Mouse (Mus musculus): ENCODE measurements around the gene Tmtc2. TPM values are rescaled to one million over a fixed set of nuclear protein-coding genes. Genes with fewer than 3 reads are reported as not detected.
A peak's percentile ranks its signal among the peaks of the same experiment; 100 is the strongest.

Gene Tmtc2
- total and polyA plus RNA-seq, 2 experiments from 2014 or later, result 1.5 to 4.5 TPM

DNA sequence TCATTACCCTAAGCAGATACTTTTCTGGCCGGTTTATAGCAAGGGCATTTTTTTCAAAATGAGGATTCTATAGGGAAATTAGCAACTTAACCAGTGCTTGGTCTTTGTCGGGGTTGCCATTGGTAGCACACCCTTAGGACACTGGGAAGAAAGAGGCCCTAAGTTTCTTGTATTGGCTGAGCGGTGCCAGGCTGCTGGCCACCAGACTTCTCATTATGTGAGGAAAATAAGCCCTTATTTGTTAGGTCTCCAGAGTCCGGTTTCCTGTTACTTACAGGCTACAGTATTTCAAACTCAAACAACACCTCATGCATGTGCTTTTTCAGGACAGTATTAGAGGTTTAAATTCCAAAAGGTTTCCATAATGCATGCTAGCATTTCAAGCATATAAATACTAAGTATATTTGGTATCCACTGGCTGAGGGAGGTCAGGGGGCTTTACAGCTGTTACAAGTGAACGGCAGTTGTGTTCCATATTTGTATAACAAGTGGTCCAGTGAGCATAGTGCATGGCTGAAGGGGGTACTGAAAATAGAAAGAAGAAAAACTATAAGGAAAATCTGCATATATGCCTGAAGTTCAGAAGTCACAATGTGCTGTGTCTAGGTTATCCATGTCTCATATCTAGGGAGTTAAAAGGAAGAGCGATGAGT is 55.0 kb downstream of the Tmtc2 start:
- DNase-seq (ENCODE audit: low spot score) (no peak), ATAC-seq (ENCODE audit: insufficient read depth, low read depth) (no peak)
- peaks cover 24% of the 10 kb centered on the region for H3K4me1 ChIP-seq (ENCODE audit: control insufficient read depth, insufficient read depth)
- no peaks in the 10 kb centered on the region for H3K9me3 ChIP-seq (replicated peaks; ENCODE audit: control insufficient read depth, low read length)
- no peak overlapping the region for H3K9ac ChIP-seq (replicated peaks; ENCODE audit: low read depth, low read length)
- H3K27ac ChIP-seq (ENCODE audit: low read depth), result no peak overlapping the region
- H3K27me3 ChIP-seq (ENCODE audit: control insufficient read depth, insufficient read depth, low read length), result no peaks in the 10 kb centered on the region
- TF ChIP-seq EP300 (IDR thresholded peaks at IDR 0.05; ENCODE audit: low read depth) (no peak), CTCF (IDR thresholded peaks at IDR 0.05; ENCODE audit: low read depth) (no peak)
- H3K36me3 ChIP-seq (replicated peaks; ENCODE audit: control insufficient read depth, insufficient read depth, low read length), result no peaks in the 10 kb centered on the region
- no peak overlapping the region for H3K4me2 ChIP-seq (ENCODE audit: low read depth, low read length)
- no peak overlapping the region for H3K4me3 ChIP-seq (ENCODE audit: low read depth, low read length)
- 85% methylated on average over 6 of the region's 6 CpGs for WGBS

DNA sequence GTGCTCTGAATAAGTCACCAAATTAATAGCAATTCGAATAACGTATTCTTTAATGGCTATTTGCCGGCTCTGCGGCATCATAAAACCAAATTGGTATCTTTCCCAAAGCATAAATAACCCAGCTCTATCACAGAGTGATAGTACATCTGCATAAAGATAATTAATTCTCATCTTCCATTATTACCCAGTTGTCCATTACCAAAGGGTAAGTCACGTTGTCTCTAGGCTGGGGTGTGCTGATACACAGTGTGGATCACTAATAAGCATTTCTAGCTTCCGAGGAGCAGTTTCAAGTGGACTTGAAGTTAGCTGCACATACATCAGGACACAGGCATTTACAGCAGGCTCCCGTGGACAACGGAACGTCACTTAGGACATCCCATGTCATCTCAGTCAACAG is 56.1 kb downstream of the Tmtc2 start:
- DNase-seq (ENCODE audit: low spot score), result no peak
- H3K9ac ChIP-seq (replicated peaks; ENCODE audit: low read depth, low read length), result no peak overlapping the region
- ATAC-seq (ENCODE audit: insufficient read depth, low read depth), result no peak
- TF ChIP-seq EP300 (IDR thresholded peaks at IDR 0.05; ENCODE audit: low read depth), result no peak
- no peak for TF ChIP-seq CTCF (IDR thresholded peaks at IDR 0.05; ENCODE audit: low read depth)
- no peaks in the 10 kb centered on the region for H3K36me3 ChIP-seq (replicated peaks; ENCODE audit: control insufficient read depth, insufficient read depth, low read length)
- H3K4me3 ChIP-seq (ENCODE audit: low read depth, low read length), result no peak overlapping the region
- peaks cover 14% of the 10 kb centered on the region for H3K4me1 ChIP-seq (ENCODE audit: control insufficient read depth, insufficient read depth)
- 83% methylated on average over 9 of the region's 9 CpGs for WGBS
- H3K27ac ChIP-seq (ENCODE audit: low read depth), result no peak overlapping the region
- H3K27me3 ChIP-seq (ENCODE audit: control insufficient read depth, insufficient read depth, low read length), result no peaks in the 10 kb centered on the region
- no peak overlapping the region for H3K4me2 ChIP-seq (ENCODE audit: low read depth, low read length)
- no peaks in the 10 kb centered on the region for H3K9me3 ChIP-seq (replicated peaks; ENCODE audit: control insufficient read depth, low read length)

DNA sequence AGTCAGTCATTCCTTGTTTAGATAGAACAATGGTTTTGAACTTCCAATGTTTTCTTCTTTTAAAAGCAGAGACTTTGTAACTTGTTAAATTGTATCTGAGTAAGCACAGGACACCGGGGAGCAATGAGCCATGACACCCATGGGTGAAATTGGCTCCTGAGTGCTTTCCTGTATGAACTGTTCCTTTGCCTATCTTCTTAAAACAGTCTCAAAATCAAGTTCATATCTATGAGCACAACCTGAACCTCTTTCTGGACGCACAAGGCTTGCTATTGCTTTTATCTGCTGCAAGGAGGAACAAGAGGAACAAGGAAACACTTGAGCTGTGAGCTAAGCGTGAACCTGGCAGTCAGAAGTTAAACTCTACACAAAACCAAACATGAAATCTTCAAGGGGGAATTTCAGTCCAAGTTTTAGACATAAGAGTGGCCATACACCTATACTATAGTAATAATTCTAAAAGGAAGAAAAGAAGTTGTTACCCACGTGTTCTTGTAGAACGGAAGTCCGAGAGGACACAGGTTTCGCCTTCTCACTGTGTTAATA is 60.4 kb downstream of the Tmtc2 start:
- no peak for ATAC-seq (ENCODE audit: insufficient read depth, low read depth)
- DNase-seq (ENCODE audit: low spot score), result no peak
- Histone ChIP-seq H3K9ac (replicated peaks; ENCODE audit: low read depth, low read length) (no peak overlapping the region), H3K27ac (ENCODE audit: low read depth) (no peak overlapping the region), H3K4me1 (ENCODE audit: control insufficient read depth, insufficient read depth) (peaks cover 5% of the 10 kb centered on the region), H3K4me2 (ENCODE audit: low read depth, low read length) (no peak overlapping the region), H3K4me3 (ENCODE audit: low read depth, low read length) (no peak overlapping the region), H3K36me3 (replicated peaks; ENCODE audit: control insufficient read depth, insufficient read depth, low read length) (no peaks in the 10 kb centered on the region), H3K27me3 (ENCODE audit: control insufficient read depth, insufficient read depth, low read length) (no peaks in the 10 kb centered on the region), H3K9me3 (replicated peaks; ENCODE audit: control insufficient read depth, low read length) (no peaks in the 10 kb centered on the region)
- no peak for TF ChIP-seq CTCF (IDR thresholded peaks at IDR 0.05; ENCODE audit: low read depth)
- no peak for TF ChIP-seq EP300 (IDR thresholded peaks at IDR 0.05; ENCODE audit: low read depth)
- WGBS, result 81% methylated on average over 7 of the region's 7 CpGs

DNA sequence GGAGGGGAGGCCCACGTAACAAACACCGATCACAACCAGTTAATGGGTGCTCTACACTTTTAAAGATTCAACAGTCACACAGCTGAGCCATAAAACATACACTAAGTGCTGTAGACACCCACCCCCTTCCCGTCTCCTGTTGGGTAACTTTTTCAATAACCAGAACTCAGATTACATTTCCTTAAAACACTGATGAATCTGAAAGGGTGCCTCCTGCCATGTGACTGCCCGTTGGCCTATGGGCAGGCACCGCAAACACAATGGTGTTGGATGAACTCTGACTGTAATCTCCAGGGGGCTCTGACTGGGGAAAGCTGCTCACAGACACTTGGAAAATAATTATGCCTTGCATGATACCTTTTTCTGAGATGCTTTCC is 64.4 kb downstream of the Tmtc2 start:
- H3K9ac ChIP-seq (replicated peaks; ENCODE audit: low read depth, low read length), result no peak overlapping the region

DNA sequence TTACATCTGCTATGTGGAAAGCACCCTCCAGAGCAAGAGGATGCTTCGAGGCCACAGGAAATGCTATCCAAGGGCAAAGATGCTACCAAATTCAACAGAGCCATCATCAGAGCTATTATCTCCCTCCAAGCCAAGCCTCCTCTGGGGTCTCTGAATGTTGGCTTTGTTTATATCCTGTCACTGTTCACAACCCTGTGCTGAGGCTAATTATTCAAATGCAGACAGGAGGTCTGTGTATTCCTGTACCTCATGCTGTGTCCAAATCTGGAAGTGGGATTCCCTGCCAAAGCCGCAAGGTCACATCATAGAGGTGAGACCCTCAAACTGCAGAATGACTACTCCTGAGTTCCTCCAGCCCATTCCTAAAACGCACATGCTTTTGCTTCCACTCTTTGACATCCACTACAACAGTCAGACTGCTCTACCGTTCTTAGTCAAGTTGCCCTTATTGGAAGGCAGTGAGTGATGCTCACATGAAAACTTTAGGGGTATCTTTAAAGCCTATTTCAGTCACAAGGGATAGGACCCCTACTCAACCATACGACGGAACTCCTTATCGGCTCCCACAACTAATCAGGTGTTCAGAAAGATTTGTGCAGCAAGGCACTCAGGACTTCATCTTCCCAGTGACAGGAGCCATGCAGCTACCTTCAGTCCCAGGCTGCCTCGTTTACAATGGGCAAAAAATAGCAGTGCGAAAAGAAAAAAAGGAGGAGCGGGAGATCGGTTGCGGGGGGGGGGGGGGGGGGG is 64.9 kb downstream of the Tmtc2 start:
- no peaks in the 10 kb centered on the region for H3K36me3 ChIP-seq (replicated peaks; ENCODE audit: control insufficient read depth, insufficient read depth, low read length)
- H3K9ac ChIP-seq (replicated peaks; ENCODE audit: low read depth, low read length), result no peak overlapping the region
- H3K4me1 ChIP-seq (ENCODE audit: control insufficient read depth, insufficient read depth), result peaks cover 5% of the 10 kb centered on the region
- TF ChIP-seq CTCF (IDR thresholded peaks at IDR 0.05; ENCODE audit: low read depth) (no peak), EP300 (IDR thresholded peaks at IDR 0.05; ENCODE audit: low read depth) (no peak)
- H3K27me3 ChIP-seq (ENCODE audit: control insufficient read depth, insufficient read depth, low read length), result no peaks in the 10 kb centered on the region
- ATAC-seq (ENCODE audit: insufficient read depth, low read depth) (0 out of 2 replicates have a peak, but pooled peaks have one; percentile 4), DNase-seq (ENCODE audit: low spot score) (no peak)
- WGBS, result 28% methylated on average over 11 of the region's 12 CpGs
- no peaks in the 10 kb centered on the region for H3K9me3 ChIP-seq (replicated peaks; ENCODE audit: control insufficient read depth, low read length)
- H3K4me2 ChIP-seq (ENCODE audit: low read depth, low read length), result peak overlapping the region; percentile 52
- no peak overlapping the region for H3K27ac ChIP-seq (ENCODE audit: low read depth)
- peak overlapping the region; percentile 26 for H3K4me3 ChIP-seq (ENCODE audit: low read depth, low read length)

More for the DNA sequence above, 64.4 kb downstream of the Tmtc2 start:
- no peak for TF ChIP-seq CTCF (IDR thresholded peaks at IDR 0.05; ENCODE audit: low read depth)
- no peak for TF ChIP-seq EP300 (IDR thresholded peaks at IDR 0.05; ENCODE audit: low read depth)
- WGBS, result 32% methylated on average over 5 of the region's 5 CpGs
- no peak for DNase-seq (ENCODE audit: low spot score)
- ATAC-seq (ENCODE audit: insufficient read depth, low read depth), result peak; percentile 51; the same call in 1 of the 2 replicates
- H3K4me1 ChIP-seq (ENCODE audit: control insufficient read depth, insufficient read depth), result peaks cover 5% of the 10 kb centered on the region
- peak overlapping the region; percentile 26 for H3K4me3 ChIP-seq (ENCODE audit: low read depth, low read length)
- H3K9me3 ChIP-seq (replicated peaks; ENCODE audit: control insufficient read depth, low read length), result no peaks in the 10 kb centered on the region
- H3K27ac ChIP-seq (ENCODE audit: low read depth), result no peak overlapping the region
- no peaks in the 10 kb centered on the region for H3K27me3 ChIP-seq (ENCODE audit: control insufficient read depth, insufficient read depth, low read length)
- peak overlapping the region; percentile 52 for H3K4me2 ChIP-seq (ENCODE audit: low read depth, low read length)
- H3K36me3 ChIP-seq (replicated peaks; ENCODE audit: control insufficient read depth, insufficient read depth, low read length), result no peaks in the 10 kb centered on the region
